Mouse (Mus musculus) bone marrow macrophage, adult 2 months (primary cell): ENCODE measurements around the gene Qrich2. TPM values are rescaled to one million over a fixed set of nuclear protein-coding genes. Genes with fewer than 3 reads are reported as not detected.
A peak's percentile ranks its signal among the peaks of the same experiment; 100 is the strongest.
"Not testable (repeated sequence)": the region's sequence is repeated elsewhere in the genome, so short reads cannot be mapped to it uniquely, and the experiment has no call there.

ENCODE experiments used
- H3K27ac ChIP-seq: 2 replicates; pipeline ENCODE4 v1.5.1; 2012; ENCODE audit warnings: low read depth, low read length; ENCODE audit not compliant: insufficient read depth
- H3K4me1 ChIP-seq: 2 replicates; pipeline ENCODE4 v1.6.1; 2012; ENCODE audit warnings: low read length; ENCODE audit not compliant: control insufficient read depth, insufficient read depth
- H3K4me3 ChIP-seq: 2 replicates; pipeline ENCODE4 v1.5.1; 2012; ENCODE audit warnings: mild to moderate bottlenecking, low read length, moderate library complexity; ENCODE audit not compliant: insufficient read depth
- CTCF ChIP-seq: IDR thresholded peaks from 2 replicates; pipeline ENCODE4 v1.5.1; 2012; ENCODE audit warnings: low read depth, mild to moderate bottlenecking, low read length, moderate library complexity
- POLR2A ChIP-seq: IDR thresholded peaks from 2 replicates; pipeline ENCODE4 v1.6.1; 2012; ENCODE audit warnings: mild to moderate bottlenecking, low read depth, low read length, borderline replicate concordance
- polyA plus RNA-seq: library from polyadenylated mRNA; stranded (reverse); fragments of >200 nt; gene quantifications from 2 replicates; pipeline ENCODE4 v1.2.4, GENCODE M21; 2012; ENCODE audit not compliant: missing spikeins, insufficient read depth, insufficient read length

Gene Qrich2
- polyA plus RNA-seq, 1 experiment, result not detected

DNA sequence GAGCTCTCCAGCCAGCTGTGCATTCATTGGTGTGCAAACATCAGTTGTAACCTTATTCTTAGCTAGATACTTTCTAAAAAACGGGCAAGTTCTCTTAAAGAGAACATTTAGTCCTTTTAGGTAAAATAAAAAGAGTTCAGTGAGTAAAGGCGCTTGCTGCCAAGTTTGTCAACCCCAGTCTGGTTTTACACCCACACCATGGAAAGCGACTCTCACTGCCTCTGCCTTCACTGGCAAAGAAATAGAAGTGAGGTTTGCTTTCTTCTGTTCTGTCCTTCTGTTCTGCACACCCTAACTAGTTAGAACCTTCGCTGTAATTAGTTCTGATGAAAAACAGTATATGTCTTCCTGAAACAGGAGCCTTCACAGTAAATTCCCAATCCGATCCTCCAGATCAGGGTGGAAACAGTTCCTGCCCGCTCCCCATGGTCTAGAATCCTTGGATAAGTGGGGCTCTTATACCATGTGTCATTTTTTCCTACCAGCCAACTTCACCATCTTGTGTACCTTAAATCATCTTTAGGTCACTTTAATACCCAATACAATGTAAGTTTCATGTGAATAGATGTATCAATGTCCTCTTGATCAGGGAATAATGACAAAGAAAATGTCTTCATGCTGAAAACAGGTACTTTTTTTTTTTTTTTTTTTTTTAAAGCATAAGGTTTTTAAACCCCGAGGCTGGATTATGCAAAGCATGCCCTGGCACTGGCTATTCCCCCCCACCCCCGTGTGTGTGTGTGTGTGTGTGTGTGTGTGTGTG is 33.3 kb downstream of the Qrich2 start:
- TF ChIP-seq CTCF (no peak), POLR2A (no peak)
- H3K4me1 ChIP-seq, result peaks cover 39% of the 10 kb centered on the region
- peak overlapping the region; percentile 69 for H3K27ac ChIP-seq
- H3K4me3 ChIP-seq, result peak overlapping the region; percentile 43

DNA sequence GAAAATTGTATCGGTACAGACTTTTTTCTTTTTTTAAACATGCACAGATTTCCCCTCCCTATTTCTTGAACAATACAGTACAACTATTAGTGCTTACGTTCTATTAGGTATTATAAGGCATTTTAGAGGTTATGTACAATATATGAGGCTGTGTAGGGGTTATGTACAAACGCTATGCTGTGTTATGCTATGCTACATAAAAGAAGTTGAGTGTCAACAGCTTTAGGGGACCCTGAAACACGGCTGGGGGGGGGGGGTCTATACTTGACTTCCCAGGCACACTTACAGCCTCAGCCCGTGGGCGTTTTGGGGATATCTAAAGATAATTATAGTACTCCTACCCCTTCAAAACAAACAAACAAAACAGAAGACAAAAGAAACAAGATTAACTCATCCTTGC is 33.9 kb downstream of the Qrich2 start:
- peaks cover 39% of the 10 kb centered on the region for H3K4me1 ChIP-seq
- TF ChIP-seq CTCF (no peak), POLR2A (no peak)
- H3K27ac ChIP-seq, result no peak overlapping the region
- H3K4me3 ChIP-seq, result no peak overlapping the region

- Histone ChIP-seq H3K4me1 (peaks cover 42% of the 10 kb centered on the region), H3K27ac (no peak overlapping the region), H3K4me3 (no peak overlapping the region)
- TF ChIP-seq CTCF (no peak), POLR2A (no peak)
Measured at GRCm38 (mm10) chr11:116431428-116432077, 34.5 kb downstream of the Qrich2 start.

DNA sequence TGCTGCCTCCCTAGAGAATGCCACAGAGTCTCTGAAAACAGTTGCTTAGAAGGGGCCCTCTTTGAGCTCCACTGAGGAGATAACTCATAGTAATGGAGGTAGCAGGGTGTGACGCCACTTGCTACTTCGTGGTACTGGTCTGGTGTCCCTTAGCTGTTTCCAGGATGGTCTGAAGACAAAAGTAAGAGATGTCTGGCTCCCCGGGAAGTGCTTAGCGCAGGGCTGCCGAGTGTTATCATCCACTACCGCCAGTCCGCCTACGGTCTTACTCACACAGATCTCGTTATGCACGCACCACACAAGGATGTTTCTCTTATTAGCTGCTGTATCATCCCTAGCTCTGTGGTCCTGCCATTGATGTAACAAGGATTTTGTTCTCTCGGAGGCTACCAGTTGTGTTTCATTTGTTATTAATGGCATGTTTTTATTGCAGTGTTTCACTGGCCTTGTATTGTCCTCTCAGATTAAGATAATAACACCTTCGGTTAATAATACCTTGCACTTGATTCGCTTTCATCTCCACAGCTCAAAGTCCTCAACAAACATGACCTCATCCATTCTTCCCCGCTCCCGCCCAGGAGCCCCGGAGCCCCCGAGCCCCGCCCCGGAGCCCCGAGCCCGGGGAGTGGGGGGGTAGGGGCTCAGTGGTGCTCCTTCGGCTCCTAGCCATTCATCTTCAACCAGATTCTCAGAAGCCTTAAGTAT is 35.2 kb downstream of the Qrich2 start:
- Histone ChIP-seq H3K4me1 (peaks cover 36% of the 10 kb centered on the region), H3K27ac (no peak overlapping the region), H3K4me3 (no peak overlapping the region)
- no peak for TF ChIP-seq CTCF
- no peak for TF ChIP-seq POLR2A

- Histone ChIP-seq H3K4me3 (no peak overlapping the region), H3K27ac (no peak overlapping the region), H3K4me1 (peaks cover 35% of the 10 kb centered on the region)
- no peak for TF ChIP-seq CTCF
Measured at GRCm38 (mm10) chr11:116429862-116430613, 36.0 kb downstream of the Qrich2 start.

GRCm38 (mm10) chr11:116428872-116429859 is 36.9 kb downstream of the Qrich2 start:
- no peak overlapping the region for H3K27ac ChIP-seq
- TF ChIP-seq POLR2A, result no peak
- H3K4me1 ChIP-seq, result peaks cover 40% of the 10 kb centered on the region
- H3K4me3 ChIP-seq, result no peak overlapping the region

DNA sequence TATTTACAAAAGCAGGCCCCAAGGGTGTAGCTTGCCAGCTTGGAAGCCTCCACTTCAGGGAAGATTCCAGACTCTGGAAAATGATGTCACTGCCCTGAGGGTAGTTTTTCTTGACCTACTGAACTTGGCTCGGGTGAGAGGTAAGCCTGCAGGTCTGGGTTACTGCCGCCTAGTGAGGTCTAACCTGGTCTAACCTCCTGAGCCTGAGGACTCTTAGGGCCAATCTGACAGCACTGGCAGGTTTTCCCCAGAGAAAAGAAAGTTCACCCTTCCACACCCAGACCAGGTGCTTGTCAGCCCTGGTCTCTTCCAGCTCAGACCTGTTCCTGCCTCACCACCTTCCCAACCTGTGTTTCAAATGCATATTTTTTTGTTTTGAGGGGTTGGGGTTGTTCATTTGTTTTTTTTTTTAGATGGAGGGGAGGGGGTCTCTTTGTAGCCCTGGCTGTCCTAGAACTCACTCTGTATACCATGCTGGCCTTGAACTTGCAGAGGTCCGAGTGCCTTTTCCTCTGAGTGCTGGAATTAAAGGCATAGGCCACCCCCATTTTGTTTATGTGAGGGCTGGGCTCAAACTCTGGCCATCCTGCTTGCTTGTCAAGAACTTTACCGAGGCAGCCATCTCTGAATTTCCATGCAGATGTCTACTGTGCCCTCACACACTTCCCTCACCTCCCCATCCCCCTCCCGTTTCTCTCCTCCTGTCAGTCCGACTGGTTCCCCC is 39.0 kb downstream of the Qrich2 start:
- Histone ChIP-seq H3K4me1 (peaks cover 43% of the 10 kb centered on the region), H3K4me3 (no peak overlapping the region), H3K27ac (no peak overlapping the region)
- TF ChIP-seq CTCF, result no peak
- no peak for TF ChIP-seq POLR2A

DNA sequence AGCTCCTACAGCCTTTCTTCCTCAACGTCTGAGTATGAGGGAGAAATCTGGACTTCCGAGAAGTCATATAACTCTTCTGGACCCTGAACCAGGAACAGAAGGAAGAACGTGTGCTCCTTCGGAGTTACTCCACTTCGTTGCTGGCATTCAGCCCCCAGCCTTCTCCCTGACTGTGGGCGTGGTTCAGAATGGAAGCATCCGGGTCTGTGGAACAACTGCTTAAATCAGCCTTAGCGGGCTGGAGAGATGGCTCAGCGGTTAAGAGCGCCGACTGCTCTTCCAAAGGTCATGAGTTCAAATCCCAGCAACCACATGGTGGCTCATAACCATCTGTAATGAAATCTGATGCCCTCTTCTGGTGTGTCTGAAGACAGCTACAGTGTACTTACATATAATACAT is 39.7 kb downstream of the Qrich2 start:
- H3K4me1 ChIP-seq, result peaks cover 43% of the 10 kb centered on the region
- H3K4me3 ChIP-seq, H3K27ac ChIP-seq: not testable (repeated sequence)
